17 mouse cellular contexts compared by ENCODE assay signal in genomic region chr15:77755132-77755531, GRCm38 (mm10). TPM values are rescaled to one million over a fixed set of nuclear protein-coding genes. Genes with fewer than 3 reads are reported as not detected.
DNase-seq lines count a peak whose midpoint lies in the region; ATAC-seq and TF ChIP-seq lines count a peak whose summit lies in the region.
"Had no signal": no experiment of that assay in that cellular context is flagged by ENCODE, and none has a peak within 500 bp of the region (broad histone marks: within the 10 kb centered on the region; RNA-seq: fewer than 3 reads in every experiment).

No protein-coding gene starts in this region.

- TF ChIP-seq CTCF in hindbrain, postnatal 0 days (IDR thresholded peaks at IDR 0.05; ENCODE audit: low read depth), result no peak

- H3K9ac ChIP-seq in hindbrain, embryonic 15.5 days, result no peak overlapping the region
- no peak overlapping the region for H3K9ac ChIP-seq in hindbrain, postnatal 0 days (replicated peaks; ENCODE audit: low read length)
- H3K9ac ChIP-seq in liver, embryonic 11.5 days (ENCODE audit: low read depth, low read length), result peak overlapping the region; percentile 57
- H3K9ac ChIP-seq: forebrain, postnatal 0 days had no signal

- no peak overlapping the region for H3K4me2 ChIP-seq in hindbrain, embryonic 15.5 days
- no peak overlapping the region for H3K4me2 ChIP-seq in hindbrain, postnatal 0 days (ENCODE audit: low read depth, low read length)
- peak overlapping the region; percentile 55 for H3K4me2 ChIP-seq in liver, embryonic 11.5 days

- H3K27ac ChIP-seq in hindbrain, embryonic 15.5 days (replicated peaks), result no peak overlapping the region
- no peak overlapping the region for H3K27ac ChIP-seq in hindbrain, postnatal 0 days
- peak overlapping the region; percentile 32; the same call in 1 of the 2 replicates for H3K27ac ChIP-seq in liver, embryonic 11.5 days (ENCODE audit: low read depth, low read length)
- no peak overlapping the region for H3K27ac ChIP-seq in limb, embryonic 10.5 days
- H3K27ac ChIP-seq: kidney, postnatal 0 days; macrophage had no signal

- 0 out of 2 replicates have a peak, but pooled peaks have one; percentile 23 for ATAC-seq in hindbrain, embryonic 15.5 days (ENCODE audit: low FRiP score, low read depth)
- no peak for ATAC-seq in hindbrain, postnatal 0 days
- ATAC-seq in liver, embryonic 11.5 days (replicated peaks; ENCODE audit: low FRiP score), result peak; percentile 95
- no peak for ATAC-seq in megakaryocyte, adult 5-6 weeks (ENCODE audit: poor library complexity, severe bottlenecking)
- ATAC-seq: forebrain, postnatal 0 days; hindbrain, embryonic 16.5 days had no signal

- H3K36me3 ChIP-seq in hindbrain, embryonic 15.5 days, result no peaks in the 10 kb centered on the region
- H3K36me3 ChIP-seq in hindbrain, postnatal 0 days (ENCODE audit: insufficient read depth, low read length), result no peaks in the 10 kb centered on the region
- peaks cover 5% of the 10 kb centered on the region for H3K36me3 ChIP-seq in liver, embryonic 11.5 days (ENCODE audit: control insufficient read depth, insufficient read depth, low read length)
- H3K36me3 ChIP-seq in limb, embryonic 10.5 days, result peaks cover 9% of the 10 kb centered on the region

- H3K27me3 ChIP-seq in hindbrain, embryonic 15.5 days, result no peaks in the 10 kb centered on the region
- no peaks in the 10 kb centered on the region for H3K27me3 ChIP-seq in hindbrain, postnatal 0 days (ENCODE audit: insufficient read depth, low read length)
- no peaks in the 10 kb centered on the region for H3K27me3 ChIP-seq in liver, embryonic 11.5 days (replicated peaks; ENCODE audit: control insufficient read depth, insufficient read depth, low read length)
- no peaks in the 10 kb centered on the region for H3K27me3 ChIP-seq in limb, embryonic 10.5 days (ENCODE audit: low read depth, poor library complexity, severe bottlenecking)

- no peaks in the 10 kb centered on the region for H3K9me3 ChIP-seq in hindbrain, embryonic 15.5 days
- no peaks in the 10 kb centered on the region for H3K9me3 ChIP-seq in hindbrain, postnatal 0 days (ENCODE audit: low read length)
- no peaks in the 10 kb centered on the region for H3K9me3 ChIP-seq in liver, embryonic 11.5 days (ENCODE audit: control insufficient read depth, low read length)
- H3K9me3 ChIP-seq in limb, embryonic 10.5 days (replicated peaks), result no peaks in the 10 kb centered on the region

- WGBS in hindbrain, embryonic 15.5 days, result 65% methylated on average over 2 of the region's 2 CpGs
- WGBS in hindbrain, postnatal 0 days, result 33% methylated on average over 1 of the region's 2 CpGs
- 17% methylated on average over 2 of the region's 2 CpGs for WGBS in liver, embryonic 11.5 days
- 43% methylated on average over 2 of the region's 2 CpGs for WGBS in limb, embryonic 10.5 days

- H3K4me3 ChIP-seq in hindbrain, embryonic 15.5 days, result no peak overlapping the region
- H3K4me3 ChIP-seq in hindbrain, postnatal 0 days (ENCODE audit: low read length), result no peak overlapping the region
- H3K4me3 ChIP-seq in liver, embryonic 11.5 days (ENCODE audit: low read depth, low read length), result peak overlapping the region; percentile 43
- no peak overlapping the region for H3K4me3 ChIP-seq in limb, embryonic 10.5 days

- no peak for DNase-seq in hindbrain, postnatal 0 days (ENCODE audit: low spot score)
- peak; percentile 65 for DNase-seq in c-Kit-negative CD71-positive TER-119-positive erythroid progenitor cells, embryonic 14.5 days (ENCODE audit: low read depth, low spot score)
- no peak for DNase-seq in liver, embryonic 11.5 days (ENCODE audit: low spot score)
- peak; percentile 50 to 70 for DNase-seq in spleen, postnatal 36 days (ENCODE audit: low spot score in 2 of 2)
- DNase-seq in limb, embryonic 10.5 days (ENCODE audit: low spot score), result no peak
- DNase-seq: forebrain, postnatal 0 days; gastrocnemius, postnatal 36 days; thymus, adult 18-20 months had no signal

- H3K4me1 ChIP-seq in hindbrain, embryonic 15.5 days (replicated peaks), result no peaks in the 10 kb centered on the region
- no peaks in the 10 kb centered on the region for H3K4me1 ChIP-seq in hindbrain, postnatal 0 days (ENCODE audit: insufficient read depth, low read length)
- H3K4me1 ChIP-seq in liver, embryonic 11.5 days (replicated peaks; ENCODE audit: control insufficient read depth, insufficient read depth, low read length), result peaks cover 15% of the 10 kb centered on the region
- H3K4me1 ChIP-seq in limb, embryonic 10.5 days, result peaks cover 3% of the 10 kb centered on the region; the same call in 1 of the 2 replicates

RNA-seq across cellular contexts. Expression of gene Apol8, which starts 1.7 kb away (rescaled TPM):
- polyA plus RNA-seq in hindbrain, embryonic 15.5 days (2015; fragmentation: Nextera tagmentation; extraction: Ambion mirVana), result 0.22 and 0.25 TPM in 2 replicates
- total RNA-seq in hindbrain, postnatal 0 days (2014; rRNA removed), result 0.50 and 0.84 TPM in 2 replicates
- polyA plus RNA-seq in hindbrain, postnatal 0 days (2015; fragmentation: Nextera tagmentation; extraction: Ambion mirVana), result 0.35 and 0.50 TPM in 2 replicates
- polyA plus RNA-seq in liver, embryonic 11.5 days (2014; fragmentation: Nextera tagmentation; extraction: Ambion mirVana), result 2.9 and 3.2 TPM in 2 replicates
- polyA plus RNA-seq in limb, embryonic 10.5 days (2016; fragmentation: Nextera tagmentation; extraction: Ambion mirVana), result 0.20 TPM in 1 of 2 replicates, not detected in the other
- total RNA-seq in megakaryocyte, adult 5-6 weeks (2015), result 0.16 and 1.3 TPM in 2 replicates
- total RNA-seq in megakaryocyte, adult 5-6 weeks (2017), result 0.16 and 0.26 TPM in 2 replicates
- polyA plus RNA-seq: embryonic facial prominence, embryonic 14.5 days; kidney, postnatal 0 days; limb, embryonic 11.5 days; macrophage had no signal

RNA-seq across cellular contexts. Expression of gene Apol9b, which starts 26.3 kb away (rescaled TPM):
- 0.37 TPM in 1 of 2 replicates, not detected in the other for polyA plus RNA-seq in hindbrain, embryonic 15.5 days (2015; fragmentation: Nextera tagmentation; extraction: Ambion mirVana)
- 0.37 TPM in 1 of 2 replicates, not detected in the other for total RNA-seq in hindbrain, postnatal 0 days (2014; rRNA removed)
- 0.41 and 1.2 TPM in 2 replicates for polyA plus RNA-seq in hindbrain, postnatal 0 days (2015; fragmentation: Nextera tagmentation; extraction: Ambion mirVana)
- polyA plus RNA-seq in liver, embryonic 11.5 days (2014; fragmentation: Nextera tagmentation; extraction: Ambion mirVana), result not detected in 2 replicates
- not detected in 2 replicates for polyA plus RNA-seq in limb, embryonic 10.5 days (2016; fragmentation: Nextera tagmentation; extraction: Ambion mirVana)
- total RNA-seq in megakaryocyte, adult 5-6 weeks (2015), result not detected in 2 replicates
- total RNA-seq in megakaryocyte, adult 5-6 weeks (2017), result not detected in 2 replicates
- total RNA-seq: forebrain, postnatal 0 days; gastrocnemius, postnatal 36 days; layer of hippocampus, postnatal 10 days had no signal
- polyA plus RNA-seq: embryonic facial prominence, embryonic 14.5 days; limb, embryonic 11.5 days had no signal

RNA-seq across cellular contexts. Expression of gene Apol7e, which starts 56.5 kb away (rescaled TPM):
- polyA plus RNA-seq in hindbrain, embryonic 15.5 days (2015; fragmentation: Nextera tagmentation; extraction: Ambion mirVana), result not detected in 2 replicates
- total RNA-seq in hindbrain, postnatal 0 days (2014; rRNA removed), result 0.07 TPM in 1 of 2 replicates, not detected in the other
- not detected in 2 replicates for polyA plus RNA-seq in hindbrain, postnatal 0 days (2015; fragmentation: Nextera tagmentation; extraction: Ambion mirVana)
- not detected in 2 replicates for polyA plus RNA-seq in liver, embryonic 11.5 days (2014; fragmentation: Nextera tagmentation; extraction: Ambion mirVana)
- not detected in 2 replicates for polyA plus RNA-seq in limb, embryonic 10.5 days (2016; fragmentation: Nextera tagmentation; extraction: Ambion mirVana)
- total RNA-seq in megakaryocyte, adult 5-6 weeks (2015), result 1.4 and 3.2 TPM in 2 replicates
- 0.66 and 1.6 TPM in 2 replicates for total RNA-seq in megakaryocyte, adult 5-6 weeks (2017)
- total RNA-seq: forebrain, postnatal 0 days; layer of hippocampus, postnatal 10 days had no signal
- polyA plus RNA-seq: embryonic facial prominence, embryonic 14.5 days; forebrain, postnatal 0 days; heart, postnatal 0 days; hindbrain, embryonic 16.5 days; kidney, postnatal 0 days; limb, embryonic 11.5 days had no signal

Comparison
In these comparisons a context has a peak if more than half of its experiments do, and no peak if none do; other contexts are left out.
1. ATAC-seq: peak in hindbrain, embryonic 15.5 days (single experiment) and liver, embryonic 11.5 days (single experiment); none in hindbrain, postnatal 0 days (single experiment) and megakaryocyte, adult 5-6 weeks (single experiment).
2. DNase-seq: peak in c-Kit-negative CD71-positive TER-119-positive erythroid progenitor cells, embryonic 14.5 days (single experiment) and spleen, postnatal 36 days (2 of 2); none in hindbrain, postnatal 0 days (single experiment), liver, embryonic 11.5 days (single experiment) and limb, embryonic 10.5 days (single experiment).